Mouse (Mus musculus): Measurements from ENCODE around the gene Defb48.

DNA sequence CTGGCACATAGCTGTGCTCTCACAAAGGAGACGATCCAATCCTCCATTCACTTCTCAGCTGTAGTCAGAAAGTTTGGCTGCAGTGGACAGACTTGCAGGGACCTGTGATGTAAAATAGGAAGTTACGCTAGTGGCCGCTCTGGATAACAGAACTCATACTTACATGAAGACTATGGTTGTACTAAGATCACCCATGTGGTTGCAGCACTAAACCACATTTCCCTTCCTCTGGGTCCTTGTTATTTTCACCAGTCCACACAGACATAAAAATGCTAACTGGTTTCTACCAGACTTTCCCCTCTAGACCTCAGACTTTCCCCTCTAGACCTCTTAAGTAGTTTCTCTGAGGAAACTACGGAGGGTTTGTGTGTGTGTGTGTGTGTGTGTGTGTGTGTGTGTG, 14.7 kb upstream of the Defb48 start:
- TF ChIP-seq CTCF (IDR thresholded peaks at IDR 0.05; ENCODE audit: borderline replicate concordance, insufficient read depth, low read depth, low read length) (no peak), POLR2A (IDR thresholded peaks at IDR 0.05; ENCODE audit: borderline replicate concordance, insufficient read depth, low read length) (no peak)

Data from cerebellum, adult 2 months (tissue).